Mouse (Mus musculus) brown adipose tissue, adult 24 weeks (tissue): Measurements from ENCODE around the gene Cib1. TPM values are rescaled to one million over a fixed set of nuclear protein-coding genes. Genes with fewer than 3 reads are reported as not detected.

Source experiments
- H3K27ac ChIP-seq: fragments of 200-500 bp; replicated peaks from 2 replicates; pipeline ENCODE4 v1.5.1; 2012; ENCODE audit warnings: low read depth, mild to moderate bottlenecking, low read length
- H3K4me1 ChIP-seq: fragments of 200-500 bp; 2 replicates; pipeline ENCODE4 v1.6.1; 2012; ENCODE audit warnings: low read length, mixed read lengths; ENCODE audit not compliant: control insufficient read depth, insufficient read depth, insufficient read length
- H3K4me3 ChIP-seq: fragments of 200-500 bp; 2 replicates; pipeline ENCODE4 v1.5.1; 2012; ENCODE audit warnings: low read depth, mild to moderate bottlenecking, low read length, moderate library complexity; ENCODE audit not compliant: insufficient read depth
- polyA plus RNA-seq: library from polyadenylated mRNA; stranded (reverse); fragments of >200 nt; gene quantifications from 2 replicates; pipeline ENCODE4 v1.2.4, GENCODE M21; 2012; ENCODE audit not compliant: missing spikeins, insufficient read depth, insufficient read length

The Cib1 gene
- 56.7 and 63.4 TPM in 2 replicates for polyA plus RNA-seq

GRCm38 (mm10) chr7:80232489-80233029, at the start of gene Cib1, which contains the start of gene Gdpgp1:
TSS of gene Cib1 (minus strand) at chr7:80232813.
TSS of gene Gdpgp1 (plus strand) at chr7:80232865.
- H3K27ac ChIP-seq: peak within 1 kb of the TSS; percentile 22; the same call in 1 of the 2 replicates
- 0 out of 2 replicates have a peak, but pooled peaks cover 2% of the 10 kb centered on the region for H3K4me1 ChIP-seq
- H3K4me3 ChIP-seq: peak within 1 kb of the TSS; percentile 81

GRCm38 (mm10) chr7:80281646-80282045, 49.0 kb upstream of the Cib1 start:
- Histone ChIP-seq H3K4me3 (no peak overlapping the region), H3K4me1 (no peaks in the 10 kb centered on the region), H3K27ac (no peak overlapping the region)

GRCm38 (mm10) chr7:80280998-80281397, 48.4 kb upstream of the Cib1 start:
- no peak overlapping the region for H3K27ac ChIP-seq
- H3K4me1 ChIP-seq: no peaks in the 10 kb centered on the region
- no peak overlapping the region for H3K4me3 ChIP-seq

GRCm38 (mm10) chr7:80280032-80280431, 47.4 kb upstream of the Cib1 start:
- Histone ChIP-seq H3K4me3 (no peak overlapping the region), H3K27ac (no peak overlapping the region), H3K4me1 (no peaks in the 10 kb centered on the region)

- H3K27ac ChIP-seq: no peak overlapping the region
- no peaks in the 10 kb centered on the region for H3K4me1 ChIP-seq
- no peak overlapping the region for H3K4me3 ChIP-seq
Observed at GRCm38 (mm10) chr7:80276374-80276773, 43.8 kb upstream of the Cib1 start.

GRCm38 (mm10) chr7:80273456-80273855, 40.8 kb upstream of the Cib1 start:
- H3K27ac ChIP-seq: no peak overlapping the region
- peaks cover 7% of the 10 kb centered on the region; the same call in 1 of the 2 replicates for H3K4me1 ChIP-seq
- no peak overlapping the region for H3K4me3 ChIP-seq

- peak overlapping the region; percentile 34; the same call in 1 of the 2 replicates for H3K27ac ChIP-seq
- peak overlapping the region; percentile 89 for H3K4me3 ChIP-seq
- H3K4me1 ChIP-seq: peaks cover 8% of the 10 kb centered on the region; the same call in 1 of the 2 replicates
Observed at GRCm38 (mm10) chr7:80269751-80270255, 37.2 kb upstream of the Cib1 start.

- peaks cover 8% of the 10 kb centered on the region; the same call in 1 of the 2 replicates for H3K4me1 ChIP-seq
- peak within 1 kb of the TSS; percentile 89 for H3K4me3 ChIP-seq
- peak within 1 kb of the TSS; percentile 88 for H3K27ac ChIP-seq
Observed at GRCm38 (mm10) chr7:80268897-80269750, 36.5 kb upstream of the Cib1 start, which contains the start of gene Vps33b. TSS of gene Vps33b (plus strand) at chr7:80269649.

- Histone ChIP-seq H3K27ac (no peak overlapping the region), H3K4me1 (peaks cover 8% of the 10 kb centered on the region; the same call in 1 of the 2 replicates), H3K4me3 (no peak overlapping the region)
Observed at GRCm38 (mm10) chr7:80267764-80268163, 35.2 kb upstream of the Cib1 start.

GRCm38 (mm10) chr7:80264606-80265005, 32.0 kb upstream of the Cib1 start:
- H3K4me1 ChIP-seq: peaks cover 10% of the 10 kb centered on the region; the same call in 1 of the 2 replicates
- H3K27ac ChIP-seq: no peak overlapping the region

GRCm38 (mm10) chr7:80261372-80261990, 28.9 kb upstream of the Cib1 start:
- H3K27ac ChIP-seq: peak overlapping the region; percentile 61
- H3K4me1 ChIP-seq: 0 out of 2 replicates have a peak, but pooled peaks cover 7% of the 10 kb centered on the region
- peak overlapping the region; percentile 69 for H3K4me3 ChIP-seq

More at GRCm38 (mm10) chr7:80264606-80265005, 32.0 kb upstream of the Cib1 start:
- H3K4me3 ChIP-seq: no peak overlapping the region

- H3K4me1 ChIP-seq: 0 out of 2 replicates have a peak, but pooled peaks cover 7% of the 10 kb centered on the region
- peak within 1 kb of the TSS; percentile 69 for H3K4me3 ChIP-seq
Observed at GRCm38 (mm10) chr7:80260625-80261371, 28.2 kb upstream of the Cib1 start, which contains the start of gene Ngrn. TSS of gene Ngrn (plus strand) at chr7:80261215.

GRCm38 (mm10) chr7:80257706-80258105, 25.1 kb upstream of the Cib1 start:
- Histone ChIP-seq H3K27ac (no peak overlapping the region), H3K4me3 (no peak overlapping the region), H3K4me1 (0 out of 2 replicates have a peak, but pooled peaks cover 7% of the 10 kb centered on the region)

More at GRCm38 (mm10) chr7:80260625-80261371, 28.2 kb upstream of the Cib1 start, which contains the start of gene Ngrn:
- H3K27ac ChIP-seq: peak within 1 kb of the TSS; percentile 61

- no peak overlapping the region for H3K27ac ChIP-seq
- H3K4me1 ChIP-seq: 0 out of 2 replicates have a peak, but pooled peaks cover 5% of the 10 kb centered on the region
- no peak overlapping the region for H3K4me3 ChIP-seq
Observed at GRCm38 (mm10) chr7:80255981-80256380, 23.4 kb upstream of the Cib1 start.
